Mouse (Mus musculus) kidney, postnatal 10 days (tissue): ENCODE data around the gene Ebf4.
A peak's percentile ranks its signal among the peaks of the same experiment; 100 is the strongest.

Experiments
- DNase-seq: peaks from one replicate; pipeline ENCODE4 v3.0.0; 2021; ENCODE audit warnings: mixed read lengths

Gene Ebf4

GRCm38 (mm10) chr2:130390993-130391625, 96.1 kb downstream of the Ebf4 start:
- DNase-seq = no peak

- DNase-seq = no peak
Measured at GRCm38 (mm10) chr2:130392836-130393235, 97.9 kb downstream of the Ebf4 start.

GRCm38 (mm10) chr2:130395696-130396095, 100.7 kb downstream of the Ebf4 start:
- no peak for DNase-seq

- DNase-seq = peak; percentile 70
Measured at GRCm38 (mm10) chr2:130397186-130397985, 102.4 kb downstream of the Ebf4 start, which contains the start of gene Cpxm1. TSS of gene Cpxm1 (minus strand) at chr2:130397574.

- DNase-seq = peak; percentile 32
Measured at GRCm38 (mm10) chr2:130398091-130398490, 103.1 kb downstream of the Ebf4 start.

GRCm38 (mm10) chr2:130400046-130400445, 105.1 kb downstream of the Ebf4 start:
- no peak for DNase-seq

GRCm38 (mm10) chr2:130401891-130402290, 106.9 kb downstream of the Ebf4 start:
- no peak for DNase-seq

GRCm38 (mm10) chr2:130404939-130405338, 110.0 kb downstream of the Ebf4 start, which contains the start of the genes Gm28372 and 1700020A23Rik:
TSS of gene Gm28372 (plus strand) at chr2:130405239.
TSS of gene 1700020A23Rik (plus strand) at chr2:130405259.
- no peak for DNase-seq

GRCm38 (mm10) chr2:130406178-130406577, 111.2 kb downstream of the Ebf4 start, which contains the start of gene Tmem239:
TSS of gene Tmem239 (plus strand) at chr2:130406478.
- no peak for DNase-seq

GRCm38 (mm10) chr2:130408194-130408593, 113.2 kb downstream of the Ebf4 start:
- DNase-seq = no peak

GRCm38 (mm10) chr2:130411558-130412495, 116.9 kb downstream of the Ebf4 start:
- DNase-seq = peak; percentile 93

- no peak for DNase-seq
Measured at GRCm38 (mm10) chr2:130412775-130413174, 117.8 kb downstream of the Ebf4 start.

GRCm38 (mm10) chr2:130414094-130414856, 119.3 kb downstream of the Ebf4 start:
- DNase-seq = no peak
